Mouse (Mus musculus): ENCODE measurements around the gene Tmem147.
"Not testable (repeated sequence)": the region's sequence is repeated elsewhere in the genome, so short reads cannot be mapped to it uniquely, and the experiment has no call there.

Gene Tmem147

GRCm38 (mm10) chr7:30729396-30730063 is at the start of gene Tmem147:
Gene Tmem147, minus strand, starts transcription at chr7:30729540.
- peak; percentile 88 for DNase-seq (ENCODE audit: low spot score)

DNA sequence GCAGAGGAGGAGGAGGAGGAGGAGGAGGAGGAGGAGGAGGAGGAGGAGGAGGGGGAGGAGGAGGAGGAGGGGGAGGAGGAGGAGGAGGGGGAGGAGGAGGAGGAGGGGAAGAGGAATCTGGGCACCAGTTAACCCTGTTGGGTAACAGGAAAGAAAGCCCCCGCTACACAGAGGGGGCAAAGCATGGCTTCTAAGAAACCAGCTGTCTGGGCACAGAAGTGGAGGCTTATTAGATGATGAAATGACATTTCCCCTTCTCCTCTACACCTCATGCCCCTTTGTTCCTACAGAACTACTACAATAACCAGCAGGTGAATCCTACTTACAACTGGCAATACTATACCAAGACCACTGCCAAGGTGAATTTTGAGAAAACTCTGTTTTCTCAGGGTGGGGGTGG is 48.6 kb upstream of the Tmem147 start:
- no peak for DNase-seq (ENCODE audit: low spot score)

GRCm38 (mm10) chr7:30777081-30777579 is 47.8 kb upstream of the Tmem147 start:
- DNase-seq (ENCODE audit: low spot score), result no peak

DNA sequence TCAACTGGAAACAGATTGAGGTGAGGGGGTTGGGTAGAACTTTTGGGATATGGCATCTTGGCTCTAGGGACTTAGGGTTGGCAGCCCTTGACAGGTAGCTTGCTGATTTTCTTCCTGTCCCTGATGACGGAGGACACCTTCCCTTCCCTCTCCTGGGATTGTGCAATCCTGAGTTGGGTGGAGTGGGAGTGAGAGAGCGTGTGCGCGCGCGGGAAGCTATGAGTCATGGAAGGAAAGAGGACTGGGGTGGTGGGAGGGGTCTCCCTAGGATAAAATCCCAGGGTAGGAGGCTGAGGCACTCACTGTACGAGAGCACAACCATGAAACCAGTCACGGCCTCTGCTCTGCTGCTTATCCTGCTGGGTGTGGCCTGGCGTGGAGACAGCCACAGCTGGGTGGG is 46.8 kb upstream of the Tmem147 start:
- no peak for DNase-seq (ENCODE audit: low spot score)

DNA sequence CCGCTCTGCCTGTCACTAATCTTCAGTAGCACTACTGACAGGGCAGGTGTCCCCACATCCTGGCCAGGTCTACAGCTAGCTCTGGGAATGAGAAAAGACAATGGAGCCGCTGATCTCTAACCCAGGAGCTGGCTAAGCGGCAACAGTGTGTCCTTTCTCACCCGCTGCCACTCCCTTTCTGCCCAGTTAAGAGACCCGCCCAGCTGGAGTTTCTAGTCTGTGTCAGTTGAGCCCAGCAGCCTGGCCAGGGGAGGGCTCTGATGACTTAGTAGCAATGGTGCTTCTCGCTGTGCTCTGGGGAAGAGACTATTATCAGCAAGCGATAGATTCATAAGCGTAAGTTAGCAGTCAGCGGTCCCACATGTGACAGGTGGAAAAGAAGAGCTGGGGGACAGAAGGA is 39.9 kb upstream of the Tmem147 start:
- no peak for DNase-seq (ENCODE audit: low spot score)

- DNase-seq (ENCODE audit: low spot score), result no peak
Observed at GRCm38 (mm10) chr7:30766408-30766807, 37.1 kb upstream of the Tmem147 start.

- DNase-seq (ENCODE audit: low spot score), result no peak
Observed at GRCm38 (mm10) chr7:30765173-30765572, 35.8 kb upstream of the Tmem147 start.

DNA sequence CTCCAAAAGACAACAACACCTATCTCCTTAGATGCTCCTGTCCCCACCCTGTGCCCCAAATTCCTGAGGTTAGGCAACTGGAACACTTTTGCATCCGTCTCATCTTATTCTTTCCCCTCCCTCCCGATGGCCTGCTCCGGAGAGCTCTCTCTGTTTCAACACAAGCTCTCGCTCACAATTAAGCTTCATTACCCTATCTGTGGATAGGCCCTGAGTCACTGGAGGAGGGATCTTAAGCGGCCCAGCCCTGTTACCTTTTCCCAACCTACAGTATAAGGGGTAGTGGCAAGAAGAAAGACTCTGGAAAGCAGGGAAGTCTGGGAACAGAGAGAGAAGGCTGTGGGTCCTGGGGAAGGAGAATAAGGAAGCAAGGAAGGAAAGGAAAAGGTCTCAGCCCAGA is 34.1 kb upstream of the Tmem147 start, which contains the start of gene Dmkn:
Dmkn (plus strand) TSS at position 301 of the 400 bp plus-strand sequence.
- no peak for DNase-seq (ENCODE audit: low spot score)

GRCm38 (mm10) chr7:30761769-30762352 is 32.5 kb upstream of the Tmem147 start:
- DNase-seq (ENCODE audit: low spot score), result no peak

- DNase-seq (ENCODE audit: low spot score), result no peak
Observed at GRCm38 (mm10) chr7:30758853-30759252, 29.5 kb upstream of the Tmem147 start.

DNA sequence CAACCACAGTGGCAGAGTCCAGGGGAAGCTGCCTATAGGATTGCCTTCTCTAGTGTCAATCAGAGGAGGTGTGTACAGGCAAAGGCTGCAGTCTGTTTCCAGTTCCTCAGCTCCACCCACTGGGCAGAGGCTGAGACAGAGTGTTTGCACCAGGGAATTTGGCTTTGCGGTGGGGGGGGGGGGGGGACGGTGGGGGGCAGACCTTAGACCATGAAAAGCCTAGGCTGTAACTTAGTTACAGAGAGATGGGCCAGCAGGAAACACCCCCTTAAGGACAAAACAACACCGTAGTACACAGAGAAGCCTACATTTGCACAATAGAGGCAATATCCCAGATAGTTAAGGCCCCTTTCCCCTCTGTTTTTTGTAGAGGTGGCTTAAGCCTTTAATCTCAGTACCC is 27.7 kb upstream of the Tmem147 start:
- no peak for DNase-seq (ENCODE audit: low spot score)

DNA sequence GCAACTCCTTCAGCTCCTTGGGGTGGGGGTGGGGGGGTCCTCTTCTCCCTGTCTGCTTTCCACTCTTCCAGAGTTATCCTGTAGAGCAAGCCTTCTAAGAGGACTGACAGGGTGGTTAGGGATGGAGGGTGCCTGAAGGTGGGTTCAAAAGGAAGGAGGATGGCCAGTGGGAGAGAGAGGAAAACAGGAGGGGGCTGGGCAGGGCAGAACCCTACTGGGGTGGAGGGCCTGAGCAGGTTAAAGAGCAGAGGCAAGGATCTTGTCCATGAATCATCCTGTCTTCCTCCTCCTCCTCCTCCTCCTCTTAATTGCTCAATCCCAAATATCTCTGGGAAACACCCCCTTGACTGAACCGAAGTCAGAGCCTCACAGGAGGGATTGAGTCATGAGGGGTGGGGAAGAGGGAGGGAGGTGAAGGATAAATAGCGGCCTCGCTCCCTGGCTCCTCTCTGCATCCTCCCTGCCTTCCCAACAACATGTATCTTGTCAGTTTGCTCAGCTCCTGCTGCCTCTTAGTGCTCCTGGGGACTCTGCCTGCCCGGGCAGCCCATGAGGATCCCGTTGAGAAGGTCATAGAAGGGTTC is 21.8 kb upstream of the Tmem147 start, which contains the start of gene Sbsn:
Sbsn (plus strand) TSS at position 386 of the 584 bp plus-strand sequence.
- DNase-seq (ENCODE audit: low spot score), result no peak

GRCm38 (mm10) chr7:30749824-30750606 is 20.7 kb upstream of the Tmem147 start:
- DNase-seq (ENCODE audit: low spot score), result no peak

- DNase-seq (ENCODE audit: low spot score), result no peak
Observed at GRCm38 (mm10) chr7:30747525-30748204, 18.3 kb upstream of the Tmem147 start.

- DNase-seq (ENCODE audit: low spot score), result no peak
Observed at GRCm38 (mm10) chr7:30744022-30744598, 14.8 kb upstream of the Tmem147 start.

DNA sequence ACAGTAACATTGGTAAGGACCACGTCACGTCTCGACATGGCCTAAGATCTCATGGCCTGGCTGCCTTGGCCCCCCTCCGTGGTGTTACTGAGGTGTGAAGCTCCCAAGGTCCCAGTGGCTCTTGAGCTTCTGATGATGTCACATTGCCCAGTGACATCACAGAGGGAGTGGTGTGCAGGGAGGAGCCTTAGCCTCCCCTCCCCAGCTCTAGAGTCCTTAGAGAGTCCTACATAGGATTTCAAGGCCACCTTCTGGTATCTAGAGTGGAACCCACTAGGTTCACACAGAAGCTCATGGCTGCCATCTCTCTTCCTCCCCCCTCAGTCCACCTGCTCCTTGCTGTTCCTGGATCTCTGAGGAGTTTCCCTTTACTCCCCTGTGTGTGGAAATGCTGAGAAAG is 14.3 kb upstream of the Tmem147 start, which contains the start of gene Gapdhs:
Gapdhs (minus strand) TSS at position 65 of the 400 bp plus-strand sequence.
- not testable (repeated sequence) for DNase-seq (ENCODE audit: low spot score)

DNA sequence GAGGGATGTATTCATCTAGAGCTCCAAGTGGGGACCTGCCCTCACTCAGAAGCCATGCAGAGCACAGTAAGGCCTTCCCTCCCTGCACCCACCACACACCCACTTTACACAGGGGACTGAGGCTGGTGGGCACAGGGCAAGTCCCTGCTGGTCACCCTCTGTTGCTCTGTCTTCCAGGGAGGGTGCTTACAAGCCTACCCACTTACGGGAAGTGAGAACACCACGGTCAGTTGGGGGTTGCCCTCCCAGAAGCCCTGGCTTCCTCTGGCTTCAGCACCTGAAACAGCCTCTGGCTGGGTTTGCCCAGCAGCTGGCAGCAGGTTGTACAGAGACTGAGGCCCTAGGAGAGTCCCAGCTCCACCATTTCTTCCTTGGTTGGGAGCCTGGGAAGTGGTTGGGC is 13.2 kb upstream of the Tmem147 start:
- not testable (repeated sequence) for DNase-seq (ENCODE audit: low spot score)

GRCm38 (mm10) chr7:30736211-30736610 is 6.9 kb upstream of the Tmem147 start:
- DNase-seq (ENCODE audit: low spot score), result no peak

- not testable (repeated sequence) for DNase-seq (ENCODE audit: low spot score)
Observed at GRCm38 (mm10) chr7:30730064-30730722, 853 bp upstream of the Tmem147 start.

DNA sequence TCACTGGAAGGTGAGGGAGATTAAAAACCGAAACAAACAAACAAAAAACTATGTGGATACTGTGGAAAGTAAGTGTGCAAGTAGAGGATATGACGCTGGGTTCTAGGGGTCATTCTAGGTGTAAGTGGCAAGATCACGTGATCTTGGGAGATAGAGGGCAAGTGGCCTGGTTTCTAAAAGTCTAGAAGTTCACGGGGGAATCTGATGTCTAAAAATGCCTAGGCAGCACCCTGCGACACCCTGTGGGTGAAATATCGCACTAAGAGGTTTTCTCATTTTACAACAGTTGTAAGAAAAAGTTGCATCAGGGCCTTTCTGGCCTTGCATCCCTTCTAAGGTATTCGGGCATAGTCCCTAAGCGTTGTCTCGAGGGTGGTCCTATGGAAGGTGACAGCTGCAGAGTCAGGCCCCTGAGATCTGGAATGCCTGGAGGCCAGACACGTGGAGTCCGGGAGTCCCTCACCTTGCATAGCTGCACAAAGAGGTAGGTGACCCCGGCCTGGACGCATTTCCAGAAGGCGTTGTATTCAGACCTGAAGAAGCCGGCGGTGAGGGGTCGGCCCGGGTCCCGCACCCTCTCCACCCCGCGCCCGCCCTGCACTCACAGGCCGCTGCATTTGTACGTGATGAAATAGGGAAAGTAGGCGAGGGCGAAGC is 473 bp downstream of the Tmem147 start:
- DNase-seq (ENCODE audit: low spot score), result no peak

Data from urinary bladder, postnatal 10 days (tissue).